Mouse (Mus musculus) embryonic facial prominence, embryonic 11.5 days (tissue): Measurements from ENCODE around the gene Mterf2. TPM values are rescaled to one million over a fixed set of nuclear protein-coding genes. Genes with fewer than 3 reads are reported as not detected.

Experiments used
- ATAC-seq: fragments of 200-750 bp; cut with Nextera tagmentation; replicated peaks from 2 replicates; pipeline ENCODE4 v1.8.0; 2017; ENCODE audit warnings: low read depth; ENCODE audit not compliant: insufficient number of reproducible peaks, low FRiP score, low TSS enrichment
- DNase-seq: peaks from one replicate; pipeline ENCODE4 v3.0.0-alpha.2; 2015; ENCODE audit warnings: low spot score
- H3K27ac ChIP-seq: fragments of 300-500 bp; sonication (generic); replicated peaks from 2 replicates; pipeline ENCODE4 v1.5.1; 2014; ENCODE audit warnings: mild to moderate bottlenecking, low read depth, low read length, control low read depth
- H3K27me3 ChIP-seq: fragments of 300-500 bp; sonication (generic); 2 replicates; pipeline ENCODE4 v1.6.1; 2014; ENCODE audit warnings: mild to moderate bottlenecking, low read length, moderate library complexity, mixed read lengths; ENCODE audit not compliant: control insufficient read depth, insufficient read depth
- H3K36me3 ChIP-seq: fragments of 300-500 bp; sonication (generic); replicated peaks from 2 replicates; pipeline ENCODE4 v1.6.1; 2014; ENCODE audit warnings: low read depth, mild to moderate bottlenecking, low read length, moderate library complexity, mixed read lengths; ENCODE audit not compliant: control insufficient read depth, insufficient read depth
- H3K4me1 ChIP-seq: fragments of 300-500 bp; sonication (generic); 2 replicates; pipeline ENCODE4 v1.6.1; 2014; ENCODE audit warnings: low read length, mixed read lengths; ENCODE audit not compliant: control insufficient read depth, insufficient read depth
- H3K4me2 ChIP-seq: fragments of 300-500 bp; sonication (generic); 2 replicates; pipeline ENCODE4 v1.6.1; 2014; ENCODE audit warnings: low read depth, mild to moderate bottlenecking, control low read depth, low read length, moderate library complexity
- H3K4me3 ChIP-seq: fragments of 300-500 bp; sonication (generic); 2 replicates; pipeline ENCODE4 v1.5.1; 2014; ENCODE audit warnings: low read depth, low read length, control low read depth
- H3K9ac ChIP-seq: fragments of 300-500 bp; sonication (generic); replicated peaks from 2 replicates; pipeline ENCODE4 v1.6.1; 2014; ENCODE audit warnings: mild to moderate bottlenecking, control low read depth, low read length
- H3K9me3 ChIP-seq: fragments of 300-500 bp; sonication (generic); replicated peaks from 2 replicates; pipeline ENCODE4 v1.6.1; 2016; ENCODE audit warnings: mild to moderate bottlenecking, low read length, inconsistent platforms, mixed read lengths; ENCODE audit not compliant: control insufficient read depth
- WGBS: fragments of 180-500 bp; shearing (Covaris S2); extraction: QIAGEN DNeasy Blood & Tissue Kit; methylation state at CpG from one replicate; pipeline ENCODE4 v1.1.7; 2014; 5-methylcytosine and 5-hydroxymethylcytosine counted together
- polyA plus RNA-seq: library from polyadenylated mRNA; unstranded; fragments of >200 nt; fragmentation: Nextera tagmentation; extraction: Ambion mirVana; gene quantifications from 2 replicates; pipeline ENCODE4 v1.2.1, GENCODE M21; 2014

Gene Mterf2
- polyA plus RNA-seq, 1 experiment from 2014 or later, result 36.0 TPM

- no peaks in the 10 kb centered on the region for H3K4me1 ChIP-seq
- peak within 1 kb of the TSS; percentile 90 for H3K4me3 ChIP-seq
- DNase-seq (peak; percentile 96), ATAC-seq (peak; percentile 93)
- H3K4me2 ChIP-seq, result peak within 1 kb of the TSS; percentile 88
- no peaks in the 10 kb centered on the region for H3K27me3 ChIP-seq
- peak within 1 kb of the TSS; percentile 56 for H3K27ac ChIP-seq
- no peaks in the 10 kb centered on the region for H3K36me3 ChIP-seq
- WGBS, result under 1% methylated on average over 41 of the region's 96 CpGs
- no peaks in the 10 kb centered on the region for H3K9me3 ChIP-seq
- H3K9ac ChIP-seq, result peak within 1 kb of the TSS; percentile 94
Measured at GRCm38 (mm10) chr10:85102247-85103084, 25.4 kb downstream of the Mterf2 start, which contains the start of the genes Fhl4 and Tmem263. Gene Fhl4, minus strand, starts transcription at chr10:85102495. Gene Tmem263, plus strand, starts transcription at chr10:85102627.

GRCm38 (mm10) chr10:85101841-85102240 lies 26.0 kb downstream of the Mterf2 start:
- no peaks in the 10 kb centered on the region for H3K27me3 ChIP-seq
- peak overlapping the region; percentile 56 for H3K27ac ChIP-seq
- no peaks in the 10 kb centered on the region for H3K9me3 ChIP-seq
- H3K4me1 ChIP-seq, result no peaks in the 10 kb centered on the region
- under 1% methylated on average over 10 of the region's 10 CpGs for WGBS
- H3K9ac ChIP-seq, result peak overlapping the region; percentile 94
- peak overlapping the region; percentile 90 for H3K4me3 ChIP-seq
- peak overlapping the region; percentile 81 for H3K4me2 ChIP-seq
- DNase-seq (peak; percentile 36), ATAC-seq (no peak)
- no peaks in the 10 kb centered on the region for H3K36me3 ChIP-seq

- DNase-seq (no peak), ATAC-seq (no peak)
- H3K4me1 ChIP-seq, result no peaks in the 10 kb centered on the region
- no peak overlapping the region for H3K27ac ChIP-seq
- H3K9ac ChIP-seq, result no peak overlapping the region
- 72% methylated on average over 4 of the region's 4 CpGs for WGBS
- no peak overlapping the region for H3K4me2 ChIP-seq
- H3K4me3 ChIP-seq, result no peak overlapping the region
- no peaks in the 10 kb centered on the region for H3K27me3 ChIP-seq
- no peaks in the 10 kb centered on the region for H3K9me3 ChIP-seq
- H3K36me3 ChIP-seq, result no peaks in the 10 kb centered on the region
Measured at GRCm38 (mm10) chr10:85071605-85072152, 56.1 kb downstream of the Mterf2 start.

Other genes with a start within 250 kb of the Mterf2 start
- 26.3 and 28.4 TPM in 2 replicates for gene Ric8b, start 210.4 kb downstream of the Mterf2 start, polyA plus RNA-seq
- gene Fhl4, start 25.5 kb downstream of the Mterf2 start, polyA plus RNA-seq, result 1.1 and 1.2 TPM in 2 replicates
- gene Tmem263, start 25.4 kb downstream of the Mterf2 start, polyA plus RNA-seq, result 75.0 and 81.6 TPM in 2 replicates
- 33.6 and 34.0 TPM in 2 replicates for gene Cry1, start 57.0 kb upstream of the Mterf2 start, polyA plus RNA-seq